Mouse (Mus musculus) lung, postnatal 0 days (tissue): ENCODE measurements around the gene Mrpl44.

Experiments
- CTCF ChIP-seq: IDR thresholded peaks from 2 replicates; pipeline ENCODE4 v1.5.1; 2016; ENCODE audit warnings: antibody characterized with exemption, mild to moderate bottlenecking
- EP300 ChIP-seq: IDR thresholded peaks from 2 replicates; pipeline ENCODE4 v1.6.1; 2016; ENCODE audit warnings: antibody characterized with exemption, mild to moderate bottlenecking, control low read depth

DNA sequence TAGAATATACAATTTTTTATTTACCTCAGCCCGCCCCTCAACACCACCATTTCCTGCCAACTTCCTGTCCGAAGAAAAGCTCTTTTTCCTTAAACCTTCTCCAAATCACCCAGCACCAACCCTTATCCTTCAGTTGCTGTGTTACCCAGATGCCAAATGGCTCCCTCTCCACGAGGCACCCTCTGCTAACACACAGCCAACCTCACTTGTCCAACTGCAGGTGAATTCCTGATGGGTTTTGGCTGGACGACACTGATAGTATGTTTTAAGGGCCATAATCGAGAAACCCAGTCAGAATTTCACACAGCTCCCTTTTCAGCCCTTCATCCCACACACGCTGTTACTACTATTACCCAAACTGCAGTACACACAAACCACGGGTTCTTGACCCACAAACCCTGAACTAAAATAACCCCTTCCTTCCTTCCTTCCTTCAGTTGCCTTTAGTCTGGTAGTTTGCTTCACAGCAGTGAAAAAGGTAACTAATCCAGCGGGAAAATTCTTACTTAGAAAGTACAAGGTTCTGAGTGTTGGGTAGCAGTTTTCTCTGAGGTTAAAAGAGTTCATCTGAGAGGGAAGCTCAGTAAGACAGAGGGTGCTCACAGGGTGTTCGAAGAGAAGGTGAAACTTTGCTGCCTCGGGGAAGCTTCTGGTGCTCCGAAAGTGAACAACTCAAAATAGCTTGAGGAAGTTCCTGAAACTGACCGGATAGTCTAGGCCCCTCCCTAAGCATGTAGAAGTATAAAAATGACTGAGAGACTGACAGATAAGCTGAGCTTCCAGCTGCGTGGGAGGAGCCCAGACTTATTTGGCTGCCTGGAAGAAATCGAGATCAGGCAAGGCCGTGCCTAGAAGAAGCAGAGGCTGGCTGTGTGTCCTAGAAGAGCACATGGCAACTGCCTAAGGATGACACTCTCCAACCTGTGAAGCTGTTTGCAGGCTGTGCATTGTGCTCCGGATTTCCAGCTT lies 13.3 kb upstream of the Mrpl44 start:
- no peak for TF ChIP-seq EP300
- TF ChIP-seq CTCF = no peak
